Mouse (Mus musculus): Measurements from ENCODE around the gene Wdr82.

Gene Wdr82

GRCm38 (mm10) chr9:106197732-106198131, 27.0 kb downstream of the Wdr82 start:
- 90% methylated on average over 9 of the region's 9 CpGs for WGBS

DNA sequence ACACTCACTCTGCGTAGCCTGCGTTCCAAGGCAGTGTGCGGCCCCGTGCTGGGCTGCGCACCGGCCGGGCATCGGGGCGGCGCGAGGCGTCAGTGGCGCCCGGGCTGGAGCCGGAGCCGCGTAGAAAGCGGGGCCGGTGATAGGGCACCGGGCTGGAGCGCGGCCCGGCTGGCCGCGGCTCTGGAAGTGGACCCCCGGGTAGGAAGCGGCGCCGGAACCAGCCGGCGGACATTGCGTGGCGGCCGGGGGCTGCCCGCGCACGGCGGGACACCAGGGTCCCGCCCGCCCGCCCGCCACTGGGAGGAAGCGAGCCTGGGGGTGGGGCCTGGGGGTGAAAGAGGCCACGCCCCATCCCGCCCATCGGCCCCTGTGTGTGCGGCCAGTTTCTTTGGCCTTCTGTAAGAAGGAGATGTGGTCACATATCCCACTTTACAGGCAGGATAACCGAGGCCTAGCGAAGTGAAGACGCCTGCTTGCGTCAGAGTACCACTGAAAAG, 28.3 kb downstream of the Wdr82 start:
- 4% methylated on average over 50 of the region's 51 CpGs for WGBS

- 65% methylated on average over 18 of the region's 18 CpGs for WGBS
Measured at GRCm38 (mm10) chr9:106199535-106200272, 29.0 kb downstream of the Wdr82 start, which contains the start of gene Ppm1m. Ppm1m (minus strand) TSS chr9:106199746.

DNA sequence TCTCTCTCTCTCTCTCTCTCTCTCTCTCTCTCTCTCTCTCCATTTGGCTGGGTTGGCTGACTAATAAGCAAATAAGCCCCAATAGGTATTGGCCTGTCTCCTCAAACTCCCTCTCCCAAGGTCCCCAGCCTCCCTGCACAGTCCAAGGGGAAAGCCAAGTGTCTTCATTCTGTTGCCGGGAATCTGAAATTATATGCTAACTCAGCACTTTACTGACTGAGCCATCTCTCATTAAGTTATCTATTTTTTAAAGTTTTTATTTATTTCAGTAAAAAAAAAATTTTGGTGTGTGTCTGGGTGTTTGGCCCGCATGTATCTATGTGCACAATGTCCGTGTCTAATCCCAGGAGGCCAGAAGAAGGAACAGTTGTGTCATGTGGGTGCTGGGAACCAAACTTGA, 31.2 kb downstream of the Wdr82 start:
- 80% methylated on average over 3 of the region's 3 CpGs for whole genome bisulfite sequencing

- under 1% methylated on average over 61 of the region's 61 CpGs for WGBS
Measured at GRCm38 (mm10) chr9:106202819-106203636, 32.3 kb downstream of the Wdr82 start, which contains the start of gene Twf2. Twf2 (plus strand) TSS chr9:106203108.

DNA sequence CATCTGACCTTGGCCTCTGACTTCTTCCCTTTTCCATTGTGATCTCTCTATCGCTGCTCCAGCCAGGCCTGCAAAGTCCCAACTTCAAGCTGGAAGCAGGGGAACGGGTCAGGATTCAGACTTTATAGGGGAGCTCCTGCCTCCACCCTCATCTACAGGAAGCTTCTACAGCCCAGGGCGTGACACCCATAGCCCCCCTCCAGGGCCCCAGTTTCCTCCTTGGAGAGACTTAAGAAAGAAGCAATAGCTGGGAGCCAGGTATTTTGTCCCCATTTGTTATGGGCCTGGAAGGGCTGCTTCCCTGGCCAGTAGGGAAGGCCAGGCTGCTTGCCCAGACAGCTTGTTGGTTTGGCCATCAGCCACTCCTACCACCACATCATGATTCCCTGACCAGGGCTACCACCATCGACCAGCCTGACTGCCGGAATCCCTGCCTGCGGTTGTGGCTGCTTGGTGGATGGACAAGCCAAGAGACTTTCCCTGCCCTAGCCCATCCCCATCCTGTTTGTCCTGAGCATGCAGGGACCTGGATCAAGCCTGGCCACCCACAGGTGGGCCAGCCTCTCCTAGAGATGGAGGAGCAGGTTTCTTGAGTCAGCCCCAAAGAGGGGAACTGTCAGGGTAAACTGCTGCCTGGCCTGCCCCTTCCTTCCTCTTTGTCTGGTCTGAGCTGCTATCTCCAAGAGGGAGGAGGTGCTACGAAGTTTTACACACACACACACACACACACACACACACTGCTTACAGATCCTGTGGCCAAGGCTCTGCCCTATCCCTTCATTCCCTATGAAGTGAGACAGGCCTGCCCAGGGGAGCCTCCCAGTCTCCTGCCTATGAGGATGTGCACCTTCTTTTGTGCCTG, 33.5 kb downstream of the Wdr82 start:
- WGBS, result 45% methylated on average over 7 of the region's 7 CpGs

DNA sequence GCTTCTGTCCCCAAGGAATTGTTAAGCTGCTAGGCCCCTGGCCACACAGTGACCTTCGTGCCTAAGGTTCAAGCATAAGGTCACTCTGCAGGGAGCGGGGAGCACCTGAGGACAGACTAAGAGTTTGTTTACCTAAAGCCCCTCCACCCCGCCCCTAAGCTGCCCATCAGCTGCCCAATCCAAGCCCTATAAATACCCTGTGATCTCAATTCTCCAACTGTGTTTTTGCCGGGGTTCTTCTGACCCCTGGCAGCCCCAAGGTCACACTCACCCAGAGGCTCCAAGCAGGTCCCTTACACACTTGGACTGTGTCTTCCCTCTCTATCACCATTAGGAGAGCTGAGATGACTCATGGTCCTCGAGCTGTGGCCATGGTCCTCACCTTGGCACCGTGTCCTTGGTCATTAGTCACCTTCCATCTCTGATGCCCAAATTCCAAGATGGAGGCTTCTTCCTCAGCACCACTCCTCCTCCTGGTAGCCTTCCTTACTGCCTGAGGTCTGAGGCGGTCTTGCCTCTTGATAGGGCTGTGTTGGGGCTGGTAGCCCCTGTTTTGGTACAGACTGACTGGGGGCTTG, 35.1 kb downstream of the Wdr82 start:
- WGBS, result 86% methylated on average over 7 of the region's 7 CpGs

DNA sequence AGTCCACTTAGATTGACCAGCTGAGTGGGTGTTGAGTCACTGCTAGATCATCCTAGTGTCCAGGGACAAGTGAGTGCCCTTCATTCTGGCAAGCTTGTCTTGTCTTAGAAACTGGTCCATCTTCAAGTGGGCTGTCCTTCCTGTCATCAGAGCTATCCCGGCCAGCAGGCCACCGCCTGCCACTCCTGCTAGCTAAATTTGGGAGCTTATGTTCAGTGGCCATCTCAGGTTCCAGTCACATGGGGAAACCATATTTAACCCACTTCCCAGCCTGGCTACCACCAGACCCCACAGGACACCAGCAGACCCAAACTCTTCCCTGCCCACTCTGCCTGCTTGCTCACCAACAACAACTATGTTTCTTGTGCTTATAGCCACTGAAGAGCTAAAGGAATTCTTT, 35.8 kb downstream of the Wdr82 start:
- WGBS, result 47% methylated on average over 2 of the region's 2 CpGs

GRCm38 (mm10) chr9:106208181-106208580, 37.5 kb downstream of the Wdr82 start:
- 81% methylated on average over 5 of the region's 5 CpGs for WGBS

- WGBS, result 46% methylated on average over 4 of the region's 4 CpGs
Measured at GRCm38 (mm10) chr9:106209954-106210353, 39.2 kb downstream of the Wdr82 start.

- 47% methylated on average over 9 of the region's 9 CpGs for WGBS
Measured at GRCm38 (mm10) chr9:106210853-106211609, 40.3 kb downstream of the Wdr82 start.

DNA sequence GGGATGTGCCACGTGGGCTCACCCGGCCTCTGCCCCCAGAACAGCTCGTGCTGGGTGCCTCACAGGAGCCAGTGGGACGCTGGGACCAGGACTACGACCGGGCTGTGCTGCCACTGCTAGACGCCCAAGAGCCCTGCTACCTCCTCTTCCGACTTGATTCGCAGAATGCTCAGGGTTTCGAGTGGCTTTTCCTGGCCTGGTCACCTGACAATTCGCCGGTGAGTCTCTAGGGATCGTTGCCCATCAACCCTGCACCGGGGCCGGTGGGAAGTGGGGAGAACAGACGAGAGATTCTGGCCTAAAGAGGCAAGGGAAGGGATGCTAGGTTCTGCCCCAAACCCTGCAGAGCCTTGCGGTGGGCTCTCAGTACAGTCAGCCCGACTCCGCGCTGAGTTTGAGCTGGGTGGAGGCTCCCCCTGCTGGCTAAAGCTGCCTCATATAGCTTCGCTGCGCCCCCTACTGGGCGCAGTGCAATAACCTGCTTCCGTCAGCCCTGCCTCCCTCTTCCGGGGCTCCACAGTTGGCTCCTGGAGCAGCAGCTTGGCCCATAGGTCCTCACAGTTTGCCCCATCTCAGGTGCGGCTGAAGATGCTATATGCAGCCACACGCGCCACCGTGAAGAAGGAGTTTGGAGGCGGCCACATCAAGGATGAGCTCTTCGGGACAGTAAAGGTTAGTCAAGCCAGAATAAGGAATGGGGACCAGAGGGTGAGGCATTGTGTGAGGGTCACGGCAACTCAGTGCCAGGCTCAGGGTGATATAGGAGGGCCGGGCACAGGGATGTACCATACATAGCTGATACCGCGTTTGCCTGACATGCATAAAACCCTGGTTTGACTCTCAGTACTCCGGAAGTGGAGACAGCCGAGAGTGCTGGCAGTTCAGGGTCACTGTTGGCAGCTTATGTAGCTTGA, 41.2 kb downstream of the Wdr82 start:
- 20% methylated on average over 37 of the region's 37 CpGs for WGBS

- WGBS, result 78% methylated on average over 12 of the region's 12 CpGs
Measured at GRCm38 (mm10) chr9:106212594-106212981, 41.9 kb downstream of the Wdr82 start.

DNA sequence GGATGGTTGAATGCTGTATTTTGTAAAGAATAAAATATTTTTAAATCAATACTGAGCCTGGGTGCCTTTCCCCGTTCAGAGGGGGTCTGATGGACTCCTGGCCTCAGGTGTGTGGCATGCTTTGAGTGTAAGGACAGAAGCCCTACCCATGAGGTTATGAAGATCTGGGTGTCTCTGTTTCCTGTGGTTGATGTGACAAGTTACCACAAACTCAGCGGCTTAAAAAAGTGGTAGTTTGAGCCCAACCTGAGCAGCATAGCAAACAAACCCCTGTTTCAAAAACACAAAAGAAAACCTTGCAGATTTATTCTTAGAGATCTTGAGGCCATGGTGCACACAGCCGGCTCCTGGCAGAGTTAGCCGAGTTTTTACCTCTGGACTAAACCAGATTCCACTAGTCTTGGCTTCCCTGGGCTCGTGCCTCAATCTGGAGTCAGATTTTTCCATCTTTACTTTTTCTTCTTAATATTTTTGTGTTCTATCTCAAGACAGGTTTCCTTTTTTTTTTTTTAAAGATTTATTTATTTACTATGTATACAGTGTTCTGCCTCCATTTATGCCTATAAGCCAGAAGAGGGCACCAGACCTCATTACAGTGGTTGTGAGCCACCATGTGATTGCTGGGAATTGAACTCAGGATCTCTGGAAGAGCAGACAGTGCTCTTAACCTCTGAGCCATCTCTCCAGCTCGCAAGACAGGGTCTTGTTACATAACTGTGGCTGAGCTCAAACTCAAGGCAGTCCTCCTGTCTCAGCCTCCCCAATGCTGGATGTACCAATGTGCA, 44.8 kb downstream of the Wdr82 start:
- WGBS, result 84% methylated on average over 6 of the region's 6 CpGs

DNA sequence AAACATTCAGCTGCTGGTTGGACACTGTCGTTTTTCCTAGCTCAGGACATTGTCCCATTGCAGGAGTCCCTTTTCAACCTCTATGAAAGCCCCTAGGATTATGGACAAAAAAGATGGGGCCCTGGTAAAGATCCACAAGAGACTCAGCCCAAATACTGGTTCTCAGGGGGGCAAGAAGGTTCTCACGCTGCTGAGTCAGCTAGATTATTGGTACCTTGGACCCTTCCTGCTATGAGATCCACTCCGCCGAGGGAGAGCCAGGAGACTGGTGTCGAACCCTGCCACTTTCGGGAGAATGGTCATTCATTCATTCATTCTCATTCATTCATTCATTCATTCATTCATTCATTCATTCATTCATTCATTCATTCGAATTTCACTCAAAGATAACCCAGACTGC, 46.2 kb downstream of the Wdr82 start:
- 84% methylated on average over 7 of the region's 7 CpGs for WGBS

- WGBS, result 81% methylated on average over 8 of the region's 8 CpGs
Measured at GRCm38 (mm10) chr9:106220894-106221523, 50.3 kb downstream of the Wdr82 start.

DNA sequence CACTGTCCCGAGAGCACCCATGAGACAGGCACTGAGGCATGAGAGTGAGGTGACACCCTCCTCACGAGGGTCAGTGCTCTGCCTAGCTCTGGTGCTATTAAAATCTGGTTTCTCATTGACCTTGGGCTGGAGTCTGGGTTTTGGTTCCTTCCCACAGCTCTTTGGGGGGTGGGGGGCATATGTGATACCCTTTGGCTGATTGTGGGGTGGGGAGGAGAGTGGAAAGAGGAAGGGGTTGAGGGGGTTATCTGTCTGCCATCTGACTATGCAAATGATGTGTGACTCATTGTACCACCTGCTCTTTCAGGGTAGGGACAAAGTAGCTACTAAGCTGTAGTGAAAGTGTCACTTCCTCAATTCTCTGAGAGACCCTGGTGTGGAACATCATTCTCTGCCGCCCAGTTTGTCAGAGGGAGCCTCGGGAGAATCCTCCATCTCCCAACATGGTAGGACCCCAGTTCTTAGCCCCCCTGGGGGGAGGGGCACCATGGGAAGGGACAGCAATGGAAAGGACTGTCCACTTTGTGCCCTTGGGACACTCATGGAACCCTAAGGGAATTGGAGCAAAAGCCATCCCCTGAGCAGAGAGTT, 51.6 kb downstream of the Wdr82 start, which contains the start of gene Tlr9:
Tlr9 (plus strand) TSS at position 338 of the 591 bp plus-strand sequence.
- 71% methylated on average over 4 of the region's 4 CpGs for WGBS

GRCm38 (mm10) chr9:106222994-106223393, 52.3 kb downstream of the Wdr82 start:
- 90% methylated on average over 4 of the region's 4 CpGs for WGBS

All from cerebral cortex, adult 2 months (tissue).